Mouse (Mus musculus) heart, adult 2 months (tissue): ENCODE measurements around the gene Fgf12. TPM values are rescaled to one million over a fixed set of nuclear protein-coding genes. Genes with fewer than 3 reads are reported as not detected.

Experiments
- DNase-seq, 2 experiments: peaks; one replicate each; pipeline ENCODE4 v3.0.0; 2021
- H3K27ac ChIP-seq: fragments of 200-600 bp; 2 replicates; pipeline ENCODE4 v1.8.1; 2022
- H3K27me3 ChIP-seq: fragments of 200-500 bp; 2 replicates; pipeline ENCODE4 v1.6.1; 2012; ENCODE audit warnings: mild to moderate bottlenecking, low read length, inconsistent platforms, mixed read lengths; ENCODE audit not compliant: control insufficient read depth, insufficient read depth
- H3K36me3 ChIP-seq: fragments of 200-500 bp; 2 replicates; pipeline ENCODE4 v1.6.1; 2012; ENCODE audit warnings: low read length, inconsistent platforms; ENCODE audit not compliant: control insufficient read depth, insufficient read depth
- H3K4me1 ChIP-seq: fragments of 200-500 bp; 2 replicates; pipeline ENCODE4 v1.6.1; 2011; ENCODE audit warnings: low read length; ENCODE audit not compliant: control insufficient read depth, insufficient read depth
- H3K4me3 ChIP-seq: fragments of 200-600 bp; 2 replicates; pipeline ENCODE4 v1.8.1; 2022
- H3K79me2 ChIP-seq: fragments of 200-500 bp; replicated peaks from 2 replicates; pipeline ENCODE4 v1.6.1; 2012; ENCODE audit warnings: mild to moderate bottlenecking, inconsistent platforms, low read length, moderate library complexity, mixed read lengths; ENCODE audit not compliant: control insufficient read depth, insufficient read depth
- H3K9ac ChIP-seq: fragments of 200-500 bp; 2 replicates; pipeline ENCODE4 v1.6.1; 2012; ENCODE audit warnings: low read depth, mild to moderate bottlenecking, control low read depth, inconsistent platforms, low read length, mixed read lengths
- CTCF ChIP-seq: fragments of 200-600 bp; IDR thresholded peaks from 2 replicates; pipeline ENCODE4 v1.8.1; 2022; ENCODE audit warnings: antibody characterized with exemption, mild to moderate bottlenecking, moderate library complexity
- EP300 ChIP-seq: fragments of 200-500 bp; IDR thresholded peaks from 2 replicates; pipeline ENCODE4 v1.6.1; 2011; ENCODE audit warnings: low read depth, low read length, control low read depth; ENCODE audit not compliant: insufficient read depth
- POLR2A ChIP-seq: fragments of 200-500 bp; IDR thresholded peaks from 2 replicates; pipeline ENCODE4 v1.6.1; 2011; ENCODE audit warnings: mild to moderate bottlenecking, low read depth, low read length, control low read depth; ENCODE audit not compliant: insufficient read depth
- WGBS: fragments of 180-500 bp; shearing (Covaris S2); methylation state at CpG from one replicate; pipeline ENCODE4 v1.1.7; 2018; 5-methylcytosine and 5-hydroxymethylcytosine counted together
- intact Hi-C: fragments of 180-260 bp; cut with DNase I; formaldehyde crosslinking; loops from one replicate; pipeline ENCODE4 v1.15.1; 2025
- polyA plus RNA-seq: library from polyadenylated mRNA; depleted of rRNA; stranded (reverse); fragments of >200 nt; gene quantifications from 2 replicates; pipeline ENCODE4 v1.2.3, GENCODE M21; 2012
- total RNA-seq, 2 experiments: library from RNA; stranded (reverse); gene quantifications; 2 replicates each; pipeline ENCODE4 v1.2.3; 2021

The Fgf12 gene
- total and polyA plus RNA-seq, 3 experiments = 8.9 to 11.3 (median 9.2) TPM

DNA sequence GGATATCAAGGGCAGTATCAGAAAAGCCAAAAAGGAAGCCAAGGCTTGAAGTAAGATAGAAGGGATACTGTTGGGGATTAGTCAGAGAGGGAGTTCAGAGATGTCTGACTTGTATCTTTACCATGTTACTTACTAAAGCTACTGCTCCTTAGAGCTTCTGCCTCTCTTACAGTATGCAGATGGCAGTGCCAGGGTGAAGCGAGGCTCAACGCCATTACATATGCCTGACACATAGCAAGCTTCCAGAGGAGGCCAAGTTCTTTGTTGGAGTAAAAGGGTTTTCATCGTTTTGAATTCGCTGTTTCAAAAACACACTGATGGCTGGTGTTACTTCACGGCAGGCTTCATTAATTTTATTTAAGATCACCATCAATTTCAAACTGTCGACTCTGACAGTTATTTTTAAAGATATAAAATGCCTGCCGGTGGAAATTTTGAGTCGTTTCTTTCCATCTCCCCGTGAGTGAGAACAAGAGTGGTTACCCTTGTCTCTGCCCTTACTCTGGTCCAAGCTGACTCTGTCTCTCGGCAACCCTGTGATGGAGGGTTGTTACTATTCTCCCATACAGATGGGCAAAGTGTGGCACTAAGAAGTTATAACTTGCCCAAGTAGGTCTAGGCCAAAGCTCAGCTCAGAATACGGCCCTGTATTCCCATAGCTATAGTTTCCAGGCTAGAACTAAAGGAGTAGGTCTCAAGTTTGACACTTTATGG is 121.9 kb downstream of the Fgf12 start:
- TF ChIP-seq EP300 (no peak), POLR2A (no peak), CTCF (no peak)
- H3K9ac ChIP-seq = no peak overlapping the region
- H3K27ac ChIP-seq = no peak overlapping the region
- no peak overlapping the region for H3K4me3 ChIP-seq
- no peaks in the 10 kb centered on the region for H3K79me2 ChIP-seq
- H3K27me3 ChIP-seq = no peaks in the 10 kb centered on the region
- WGBS = 83% methylated on average over 11 of the region's 11 CpGs
- intact Hi-C loops = no loop called here
- H3K36me3 ChIP-seq = peaks cover 6% of the 10 kb centered on the region
- no peak for DNase-seq
- no peaks in the 10 kb centered on the region; the same call in 1 of the 2 replicates for H3K4me1 ChIP-seq

DNA sequence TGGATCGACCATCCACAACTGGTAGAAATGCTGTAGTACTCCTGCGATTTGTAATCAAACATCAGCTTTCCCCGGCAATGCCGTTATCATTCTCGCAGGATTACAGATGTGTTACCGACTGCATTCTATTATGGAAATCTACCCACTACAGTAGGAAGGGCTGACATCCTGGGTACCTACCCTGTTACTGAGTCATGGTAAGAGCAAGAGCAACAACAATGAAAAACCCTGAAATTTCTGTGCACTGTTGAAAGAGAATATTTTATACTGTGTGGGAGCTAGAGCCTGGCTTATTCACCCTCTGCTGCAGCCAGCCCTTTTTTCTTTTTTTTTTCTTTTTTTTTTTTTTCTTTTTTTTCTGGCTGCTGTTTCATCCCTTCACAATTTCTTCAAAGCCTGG is 126.6 kb downstream of the Fgf12 start:
- intact Hi-C loops = no loop called here
- DNase-seq = no peak
- TF ChIP-seq CTCF = no peak
- no peak for TF ChIP-seq POLR2A
- no peak for TF ChIP-seq EP300
- H3K4me3 ChIP-seq = no peak overlapping the region
- whole genome bisulfite sequencing = 70% methylated on average over 6 of the region's 6 CpGs
- H3K36me3 ChIP-seq = no peaks in the 10 kb centered on the region
- no peaks in the 10 kb centered on the region; the same call in 1 of the 2 replicates for H3K4me1 ChIP-seq
- H3K27me3 ChIP-seq = no peaks in the 10 kb centered on the region
- no peaks in the 10 kb centered on the region for H3K79me2 ChIP-seq
- H3K27ac ChIP-seq = no peak overlapping the region
- H3K9ac ChIP-seq = no peak overlapping the region

DNA sequence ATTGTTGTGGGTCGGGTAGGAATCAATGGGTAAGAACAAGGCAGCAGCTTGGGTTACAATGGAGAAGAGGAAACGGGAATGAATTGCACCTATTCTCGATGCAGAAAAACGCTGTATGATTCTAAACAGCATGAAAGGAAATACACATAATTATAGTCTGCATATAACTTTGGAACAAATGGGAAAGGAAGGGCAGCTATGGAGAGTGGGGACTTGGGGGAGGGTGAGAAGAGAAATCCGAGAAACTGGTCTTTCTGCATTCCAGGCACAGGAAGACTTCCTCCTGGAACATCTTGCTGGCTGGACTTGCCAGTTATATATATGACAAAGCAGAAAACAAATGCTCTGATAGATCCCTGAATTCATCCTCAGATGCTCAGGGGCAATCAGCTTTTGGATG is 127.2 kb downstream of the Fgf12 start:
- no peak for DNase-seq
- no peaks in the 10 kb centered on the region for H3K36me3 ChIP-seq
- no peaks in the 10 kb centered on the region for H3K4me1 ChIP-seq
- 66% methylated on average over 5 of the region's 5 CpGs for WGBS
- TF ChIP-seq POLR2A (no peak), EP300 (no peak), CTCF (no peak)
- no peak overlapping the region for H3K9ac ChIP-seq
- H3K79me2 ChIP-seq = no peaks in the 10 kb centered on the region
- intact Hi-C loops = no loop called here
- no peak overlapping the region for H3K27ac ChIP-seq
- H3K4me3 ChIP-seq = no peak overlapping the region
- H3K27me3 ChIP-seq = no peaks in the 10 kb centered on the region

DNA sequence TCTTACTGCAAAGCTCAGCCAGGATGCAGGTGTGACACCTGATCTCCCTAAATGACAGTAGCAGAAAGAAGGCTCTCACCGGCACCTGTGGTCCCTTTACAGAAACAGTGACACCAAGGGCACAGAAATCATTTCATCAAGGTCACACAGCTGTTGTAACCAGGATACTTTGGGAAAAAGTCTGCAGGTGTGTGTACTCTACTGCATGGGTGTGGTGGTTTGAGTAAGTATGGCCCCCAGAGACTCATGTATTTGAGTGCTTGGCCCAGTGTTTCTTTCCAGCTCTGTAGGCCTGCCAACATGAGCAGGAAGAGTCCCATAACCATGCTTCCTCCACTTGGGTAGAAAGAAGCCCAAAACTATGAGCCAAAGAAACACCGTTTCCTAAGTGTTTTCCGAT is 138.5 kb downstream of the Fgf12 start:
- no peak overlapping the region for H3K27ac ChIP-seq
- no peak overlapping the region for H3K4me3 ChIP-seq
- WGBS = 77% methylated on average over 3 of the region's 3 CpGs
- DNase-seq = no peak
- TF ChIP-seq EP300 (no peak), POLR2A (no peak), CTCF (no peak)
- intact Hi-C loops = no loop called here
- H3K79me2 ChIP-seq = no peaks in the 10 kb centered on the region
- H3K4me1 ChIP-seq = no peaks in the 10 kb centered on the region
- H3K36me3 ChIP-seq = no peaks in the 10 kb centered on the region
- no peaks in the 10 kb centered on the region for H3K27me3 ChIP-seq
- no peak overlapping the region for H3K9ac ChIP-seq

DNA sequence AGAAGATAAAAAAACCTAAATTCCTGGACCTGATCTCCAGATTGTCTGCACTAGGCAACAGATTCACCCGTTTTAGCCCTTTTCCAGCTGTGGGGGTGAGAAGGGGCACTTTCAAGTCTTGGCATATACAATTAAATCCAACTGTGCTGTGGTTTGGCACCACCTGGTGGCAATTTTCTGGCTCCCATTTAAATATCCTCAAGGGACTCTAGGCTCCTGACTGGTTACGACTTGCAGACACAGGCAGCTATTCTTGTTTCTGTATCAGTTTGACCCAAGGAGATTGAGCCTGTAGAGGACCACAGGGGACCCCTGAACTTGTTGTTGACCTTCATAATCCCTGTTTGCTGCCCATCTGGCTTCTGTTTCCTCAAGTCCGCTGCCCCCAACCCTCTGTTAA is 141.9 kb downstream of the Fgf12 start:
- TF ChIP-seq EP300 (no peak), CTCF (peak; percentile 56)
- Histone ChIP-seq H3K36me3 (no peaks in the 10 kb centered on the region), H3K27me3 (no peaks in the 10 kb centered on the region), H3K79me2 (no peaks in the 10 kb centered on the region), H3K9ac (no peak overlapping the region), H3K4me3 (no peak overlapping the region), H3K27ac (no peak overlapping the region), H3K4me1 (no peaks in the 10 kb centered on the region)
- intact Hi-C loops = no loop called here
- DNase-seq = no peak
- 14% methylated on average over 3 of the region's 3 CpGs for WGBS

DNA sequence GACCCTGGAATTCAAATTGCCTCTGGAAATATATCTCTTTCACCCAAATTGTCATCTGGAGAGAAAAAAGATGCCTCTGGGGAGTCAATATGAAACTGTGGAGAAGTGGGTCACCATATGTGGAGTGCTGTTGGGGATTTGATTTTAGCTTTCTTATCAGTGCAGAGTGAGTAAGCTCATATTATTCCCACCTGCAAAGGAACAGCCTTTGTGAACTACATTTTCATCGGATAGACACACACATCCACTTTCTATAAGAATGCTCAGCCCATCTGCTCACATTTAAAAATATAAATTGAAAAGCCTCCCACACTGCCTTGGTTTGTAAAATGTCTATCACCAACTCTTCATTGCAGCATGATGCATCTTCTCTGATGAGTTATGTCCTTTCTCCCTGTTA is 149.7 kb downstream of the Fgf12 start:
- H3K36me3 ChIP-seq = no peaks in the 10 kb centered on the region
- no peak overlapping the region for H3K4me3 ChIP-seq
- DNase-seq = no peak
- H3K27ac ChIP-seq = no peak overlapping the region
- no peaks in the 10 kb centered on the region for H3K27me3 ChIP-seq
- intact Hi-C loops = no loop called here
- no peak overlapping the region for H3K9ac ChIP-seq
- TF ChIP-seq POLR2A (no peak), EP300 (no peak), CTCF (no peak)
- no peaks in the 10 kb centered on the region for H3K79me2 ChIP-seq
- H3K4me1 ChIP-seq = no peaks in the 10 kb centered on the region
- WGBS = 65% methylated on average over 1 of the region's 1 CpGs
